Mouse (Mus musculus) layer of hippocampus, adult 11-12 months (tissue): ENCODE results near the gene Olfr5.
"Not testable (repeated sequence)": the region's sequence is repeated elsewhere in the genome, so short reads cannot be mapped to it uniquely, and the experiment has no call there.

ENCODE experiments used
- DNase-seq: peaks from one replicate; pipeline ENCODE4 v3.0.0; 2022; ENCODE audit warnings: low spot score

The Olfr5 gene

GRCm38 (mm10) chr7:6486841-6487240, at the start of gene Olfr5:
Olfr5 (minus strand) TSS chr7:6486941.
- DNase-seq, result no peak

DNA sequence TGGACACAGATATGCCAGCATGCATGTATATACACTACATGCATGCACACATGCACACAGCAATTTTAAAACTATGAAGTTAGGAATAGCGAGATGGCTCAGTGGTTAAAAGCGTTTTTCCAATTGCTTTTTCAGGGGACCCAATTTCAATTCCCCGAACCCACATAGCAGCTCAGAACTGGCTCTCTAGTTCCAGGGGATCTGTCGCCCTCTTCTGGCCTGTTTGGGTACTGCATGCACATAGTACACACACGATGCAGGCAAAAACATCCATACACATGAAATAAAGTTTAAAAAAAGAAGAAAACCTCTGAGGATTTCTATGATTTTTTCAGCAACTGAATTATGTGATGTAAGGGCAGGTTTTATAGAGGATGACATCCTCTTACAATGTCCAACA, 39.4 kb upstream of the Olfr5 start:
- peak; percentile 3 for DNase-seq

- DNase-seq, result no peak
Observed at GRCm38 (mm10) chr7:6525001-6525400, 38.3 kb upstream of the Olfr5 start.

GRCm38 (mm10) chr7:6522850-6523249, 36.1 kb upstream of the Olfr5 start, which contains the start of gene Olfr1349:
Olfr1349 (minus strand) TSS chr7:6522950.
- no peak for DNase-seq

- DNase-seq, result no peak
Observed at GRCm38 (mm10) chr7:6521666-6522065, 34.9 kb upstream of the Olfr5 start.

DNA sequence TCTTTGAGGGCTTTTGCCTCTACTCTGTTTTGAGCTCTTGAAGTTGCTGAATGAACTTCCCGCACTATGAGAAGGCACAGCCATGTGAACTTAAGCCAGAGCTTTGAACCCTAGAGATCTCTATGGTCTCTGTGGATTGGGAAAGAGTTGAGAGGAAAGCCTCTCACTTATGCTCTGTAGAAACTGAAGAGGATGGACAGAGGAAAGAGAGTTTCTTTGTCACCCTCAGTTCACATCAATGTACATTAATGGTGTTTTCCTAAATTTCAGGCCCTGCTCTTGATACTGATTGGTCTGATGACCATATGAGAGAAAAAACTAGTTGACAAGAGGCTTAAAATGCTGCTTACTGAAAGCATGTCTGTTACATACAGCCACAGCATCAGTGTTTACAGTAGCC, 21.9 kb upstream of the Olfr5 start, which contains the start of gene Olfr1348:
Gene Olfr1348 (minus strand): TSS at position 101 of the 400 bp plus-strand sequence.
- no peak for DNase-seq

DNA sequence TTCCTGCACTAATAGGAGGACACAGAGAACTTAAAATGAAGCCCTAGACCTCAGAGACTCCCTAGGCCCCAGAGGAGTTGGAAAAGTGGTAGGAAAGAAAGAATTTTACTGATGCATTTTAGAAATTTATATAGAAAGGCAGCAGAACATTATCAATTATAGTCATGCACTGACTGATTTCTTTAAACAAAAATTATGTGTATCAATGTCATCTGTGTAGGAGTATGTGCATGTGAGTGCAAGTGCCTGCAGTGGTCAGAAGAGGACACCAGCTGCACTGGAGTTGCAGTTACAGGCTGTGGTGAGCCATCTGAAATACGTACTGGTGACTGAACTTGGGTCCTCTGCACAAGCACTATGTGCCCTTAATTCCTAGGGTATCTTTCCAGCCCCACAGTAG, 12.9 kb upstream of the Olfr5 start, which contains the start of gene Olfr1347:
Gene Olfr1347 (minus strand): TSS at position 101 of the 400 bp plus-strand sequence.
- DNase-seq, result no peak

DNA sequence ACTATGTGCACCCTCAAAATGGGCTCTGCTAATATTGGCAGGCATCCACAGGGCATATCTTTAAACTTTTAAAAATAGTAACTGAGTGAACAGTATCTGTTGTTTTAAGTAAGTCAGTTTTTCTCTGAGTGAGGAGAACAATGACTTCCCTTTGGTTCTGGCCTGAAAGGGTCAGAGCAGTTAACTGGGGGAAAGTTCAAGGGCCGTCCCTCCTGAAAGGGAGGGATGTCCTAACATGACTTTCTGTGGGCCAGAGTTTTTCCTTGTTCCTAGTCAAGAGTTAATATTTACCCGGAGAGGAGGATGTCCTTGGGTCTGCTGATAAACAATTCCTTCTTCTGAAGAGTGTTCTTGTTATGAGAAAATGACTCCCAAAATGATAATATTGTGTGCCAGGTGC, 9.1 kb downstream of the Olfr5 start:
- DNase-seq, result not testable (repeated sequence)

DNA sequence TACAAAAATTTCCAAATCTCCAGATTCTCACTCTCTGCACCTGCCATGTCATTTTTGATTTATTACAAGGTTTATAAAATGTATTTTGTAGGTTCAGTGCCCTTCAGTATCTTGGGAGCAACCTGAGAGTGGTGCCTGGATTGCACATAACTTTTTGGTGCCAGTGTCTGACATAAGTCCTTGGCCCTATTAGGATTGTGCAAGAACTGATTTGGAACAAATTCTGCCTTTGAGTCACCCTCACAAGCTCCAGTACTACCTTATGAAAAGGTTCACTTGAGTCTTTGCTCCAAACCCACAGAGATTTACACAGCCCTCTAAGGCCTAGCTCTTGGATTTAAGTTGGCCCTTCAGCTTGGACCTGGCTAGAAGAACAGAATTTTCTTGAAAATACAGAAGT, 19.8 kb downstream of the Olfr5 start, which contains the start of gene Olfr1346:
Gene Olfr1346 (plus strand): TSS at position 151 of the 400 bp plus-strand sequence.
- no peak for DNase-seq

GRCm38 (mm10) chr7:6456399-6456798, 30.3 kb downstream of the Olfr5 start:
- DNase-seq, result no peak

GRCm38 (mm10) chr7:6455868-6456267, 30.9 kb downstream of the Olfr5 start, which contains the start of gene Olfr1336:
Olfr1336 (plus strand) TSS chr7:6456168.
- no peak for DNase-seq

DNA sequence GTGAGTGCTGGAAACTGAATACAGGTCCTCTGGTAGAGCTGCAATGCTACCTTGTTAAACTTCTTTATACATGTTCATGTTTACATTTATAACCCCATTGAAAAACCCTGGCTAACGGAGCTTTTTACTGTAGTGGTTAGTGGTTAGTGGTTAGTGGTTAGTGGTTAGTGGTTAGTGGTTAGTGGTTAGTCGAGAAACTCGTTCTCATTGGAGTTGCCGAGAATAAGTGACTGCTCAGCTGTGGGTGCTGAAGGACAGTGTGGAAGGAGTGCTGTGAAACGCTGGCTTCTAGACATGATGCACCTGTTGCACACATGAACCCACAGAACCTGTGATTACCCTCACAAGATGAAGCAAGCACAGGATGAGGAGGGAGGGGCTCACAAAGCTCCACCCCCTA, 39.0 kb downstream of the Olfr5 start:
- no peak for DNase-seq

- no peak for DNase-seq
Observed at GRCm38 (mm10) chr7:6441173-6441572, 45.6 kb downstream of the Olfr5 start.

DNA sequence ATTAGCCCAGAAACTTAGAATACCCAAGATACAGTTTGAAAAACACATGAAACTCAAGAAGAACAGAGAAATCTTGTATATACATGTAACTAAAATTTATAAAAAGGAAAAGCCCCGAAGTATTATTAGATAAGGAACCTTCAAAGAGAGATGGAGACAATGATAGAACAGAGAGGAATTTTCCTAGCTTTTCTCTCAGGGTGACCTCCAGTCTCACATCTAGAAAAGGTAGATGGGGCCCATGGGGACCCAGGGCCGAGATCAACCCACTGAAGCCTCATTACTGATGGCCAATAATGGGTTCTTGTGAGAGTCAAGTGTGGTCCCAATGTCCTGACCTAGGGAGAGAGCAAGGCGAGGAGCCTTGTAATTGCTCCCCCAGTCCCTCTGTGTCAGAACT, 48.4 kb downstream of the Olfr5 start, which contains the start of gene Olfr1344:
Gene Olfr1344 (plus strand): TSS at position 301 of the 400 bp plus-strand sequence.
- no peak for DNase-seq

DNA sequence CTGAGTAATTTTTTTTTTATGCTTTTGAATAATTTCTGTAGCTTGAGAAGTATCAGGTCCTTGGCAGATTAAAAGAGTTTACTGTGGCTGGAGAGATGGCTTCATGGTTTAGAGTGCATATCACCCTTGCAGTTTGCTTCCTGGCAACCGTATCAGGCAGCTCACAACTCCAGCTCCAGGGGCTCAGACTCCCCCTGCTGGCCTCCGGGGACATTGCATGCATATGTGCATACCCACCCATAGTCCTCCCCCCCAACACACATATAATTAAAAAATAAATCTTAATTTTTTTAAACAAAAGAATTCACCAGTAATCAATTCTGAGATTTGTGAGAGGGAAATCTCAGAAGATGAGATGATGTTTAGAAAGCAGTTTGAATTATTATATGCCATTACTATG, 56.4 kb downstream of the Olfr5 start:
- peak; percentile 24 for DNase-seq

GRCm38 (mm10) chr7:6429381-6429780, 57.4 kb downstream of the Olfr5 start:
- no peak for DNase-seq
